Mouse (Mus musculus) cortical plate, adult 2 months (tissue): ENCODE data around the gene Col18a1.

ENCODE experiments used
- CTCF ChIP-seq: fragments of 200-500 bp; IDR thresholded peaks from 2 replicates; pipeline ENCODE4 v1.5.1; 2011; ENCODE audit warnings: mild to moderate bottlenecking, control low read depth, low read length; ENCODE audit not compliant: insufficient read depth; ENCODE audit errors: extremely low read depth
- POLR2A ChIP-seq: fragments of 200-500 bp; IDR thresholded peaks from 2 replicates; pipeline ENCODE4 v1.6.1; 2011; ENCODE audit warnings: mild to moderate bottlenecking, low read length, control low read depth; ENCODE audit not compliant: insufficient read depth; ENCODE audit errors: extremely low read depth

DNA sequence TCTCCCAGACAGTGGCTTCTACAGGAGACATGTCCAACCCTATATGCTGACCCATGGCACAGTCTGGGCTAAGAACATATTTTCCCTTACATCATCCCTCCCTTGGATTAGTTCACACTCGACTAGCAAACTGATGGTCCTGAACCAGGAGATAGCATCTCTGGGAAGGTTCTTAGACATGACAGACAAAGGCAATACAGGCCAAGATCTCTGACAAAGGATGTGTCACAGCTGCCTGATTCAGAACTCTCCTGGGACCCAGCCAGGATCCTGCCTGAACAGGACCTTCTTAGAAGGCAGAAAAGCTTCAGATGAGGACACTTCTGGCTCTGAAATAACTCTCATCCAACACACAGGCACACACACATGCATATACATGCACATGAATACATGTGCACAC, 81.8 kb downstream of the Col18a1 start:
- TF ChIP-seq POLR2A (no peak), CTCF (no peak)
